Mouse (Mus musculus): Measurements from ENCODE around the gene C2cd2l. TPM values are rescaled to one million over a fixed set of nuclear protein-coding genes. Genes with fewer than 3 reads are reported as not detected.
A peak's percentile ranks its signal among the peaks of the same experiment; 100 is the strongest.

Gene C2cd2l
- polyA plus RNA-seq, 1 experiment from 2014 or later: 7.6 TPM

- peaks cover 21% of the 10 kb centered on the region for H3K36me3 ChIP-seq (ENCODE audit: control insufficient read depth, insufficient read depth, low read length)
- no peak overlapping the region for H3K4me3 ChIP-seq (ENCODE audit: low read length)
- WGBS: 9% methylated on average over 11 of the region's 11 CpGs
These were observed 31.2 kb downstream of the C2cd2l start for GRCm38 (mm10) chr9:44288959-44289291.

DNA sequence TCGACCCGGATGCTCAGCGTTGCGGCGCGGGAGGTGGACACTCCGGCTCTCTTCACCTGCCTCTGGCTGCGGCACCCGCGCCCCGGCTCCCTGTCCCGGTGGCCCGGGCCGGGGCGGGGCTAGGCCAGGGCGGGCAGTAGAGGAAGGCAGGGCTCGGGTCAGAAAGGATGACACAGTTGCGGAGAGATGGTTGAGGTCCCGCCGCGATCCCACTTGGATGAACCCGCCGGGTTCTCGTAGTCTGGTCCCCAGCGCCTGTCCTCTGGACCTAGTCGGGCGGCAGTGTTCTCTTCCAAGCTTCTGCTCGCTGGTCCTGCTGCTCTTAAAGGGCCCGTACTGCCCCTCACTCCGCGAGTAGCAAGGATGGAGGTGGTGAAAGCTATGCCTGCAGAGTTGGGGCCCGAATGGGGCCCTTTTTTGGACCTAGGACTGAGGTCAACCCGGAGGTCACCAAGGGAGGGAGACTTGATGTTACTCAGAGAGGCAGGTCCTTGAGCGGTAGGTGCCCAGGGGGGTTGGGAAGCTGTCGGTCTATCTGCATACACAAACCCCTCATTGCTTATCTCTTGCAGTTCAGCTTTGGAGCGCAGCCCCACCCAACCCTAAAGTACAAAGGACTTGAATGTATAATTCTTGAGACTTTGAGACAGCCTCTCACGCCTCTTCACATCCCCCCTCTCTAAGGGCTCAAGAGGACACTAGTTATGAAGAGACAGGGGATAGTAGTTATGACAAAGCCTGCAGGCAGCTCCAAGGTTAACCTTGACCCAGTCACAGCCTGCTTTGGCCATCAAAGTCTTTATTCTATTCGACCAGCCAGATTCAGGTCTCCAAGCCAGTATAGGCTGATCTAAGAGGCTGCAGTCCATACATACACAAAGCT is 31.8 kb downstream of the C2cd2l start, which contains the start of gene Abcg4:
Gene Abcg4 (minus strand): TSS at position 540 of the 883 bp plus-strand sequence.
- H3K36me3 ChIP-seq (ENCODE audit: control insufficient read depth, insufficient read depth, low read length): peaks cover 15% of the 10 kb centered on the region

More at GRCm38 (mm10) chr9:44288959-44289291, 31.2 kb downstream of the C2cd2l start:
- H3K9me3 ChIP-seq (ENCODE audit: control insufficient read depth, low read length): no peaks in the 10 kb centered on the region
- ATAC-seq (ENCODE audit: low FRiP score, low TSS enrichment): no peak
- no peak overlapping the region for H3K9ac ChIP-seq (ENCODE audit: low read depth, low read length)
- no peak overlapping the region for H3K27ac ChIP-seq (ENCODE audit: low read depth, low read length)
- peaks cover 10% of the 10 kb centered on the region for H3K4me1 ChIP-seq (ENCODE audit: control insufficient read depth, insufficient read depth, low read length)
- peak overlapping the region; percentile 96; the same call in 1 of the 2 replicates for H3K4me2 ChIP-seq (replicated peaks; ENCODE audit: low read depth, low read length)
- H3K27me3 ChIP-seq (ENCODE audit: control insufficient read depth, insufficient read depth, low read length): peaks cover 21% of the 10 kb centered on the region

GRCm38 (mm10) chr9:44287401-44288075 is 32.5 kb downstream of the C2cd2l start:
- peaks cover 21% of the 10 kb centered on the region for H3K27me3 ChIP-seq (ENCODE audit: control insufficient read depth, insufficient read depth, low read length)
- H3K4me2 ChIP-seq (replicated peaks; ENCODE audit: low read depth, low read length): peak overlapping the region; percentile 96
- peaks cover 7% of the 10 kb centered on the region; the same call in 1 of the 2 replicates for H3K36me3 ChIP-seq (ENCODE audit: control insufficient read depth, insufficient read depth, low read length)
- WGBS: 2% methylated on average over 38 of the region's 47 CpGs
- H3K27ac ChIP-seq (ENCODE audit: low read depth, low read length): no peak overlapping the region
- peak; percentile 57 for ATAC-seq (ENCODE audit: low FRiP score, low TSS enrichment)
- peak overlapping the region; percentile 64 for H3K4me3 ChIP-seq (ENCODE audit: low read length)
- H3K4me1 ChIP-seq (ENCODE audit: control insufficient read depth, insufficient read depth, low read length): peaks cover 10% of the 10 kb centered on the region
- peak overlapping the region; percentile 66 for H3K9ac ChIP-seq (ENCODE audit: low read depth, low read length)
- H3K9me3 ChIP-seq (ENCODE audit: control insufficient read depth, low read length): no peaks in the 10 kb centered on the region

More for the DNA sequence above, 31.8 kb downstream of the C2cd2l start, which contains the start of gene Abcg4:
- peak within 1 kb of the TSS; percentile 96 for H3K4me2 ChIP-seq (replicated peaks; ENCODE audit: low read depth, low read length)
- 1% methylated on average over 38 of the region's 38 CpGs for WGBS
- peak within 1 kb of the TSS; percentile 64 for H3K4me3 ChIP-seq (ENCODE audit: low read length)
- ATAC-seq (ENCODE audit: low FRiP score, low TSS enrichment): peak; percentile 67
- no peaks in the 10 kb centered on the region for H3K9me3 ChIP-seq (ENCODE audit: control insufficient read depth, low read length)
- H3K4me1 ChIP-seq (ENCODE audit: control insufficient read depth, insufficient read depth, low read length): peaks cover 10% of the 10 kb centered on the region
- peaks cover 21% of the 10 kb centered on the region for H3K27me3 ChIP-seq (ENCODE audit: control insufficient read depth, insufficient read depth, low read length)
- peak within 1 kb of the TSS; percentile 66 for H3K9ac ChIP-seq (ENCODE audit: low read depth, low read length)
- H3K27ac ChIP-seq (ENCODE audit: low read depth, low read length): no peak within 1 kb of the TSS

- 0 out of 2 replicates have a peak, but pooled peaks have one; percentile 10 for ATAC-seq (ENCODE audit: low FRiP score, low TSS enrichment)
These were observed 33.1 kb downstream of the C2cd2l start for GRCm38 (mm10) chr9:44287003-44287400.

DNA sequence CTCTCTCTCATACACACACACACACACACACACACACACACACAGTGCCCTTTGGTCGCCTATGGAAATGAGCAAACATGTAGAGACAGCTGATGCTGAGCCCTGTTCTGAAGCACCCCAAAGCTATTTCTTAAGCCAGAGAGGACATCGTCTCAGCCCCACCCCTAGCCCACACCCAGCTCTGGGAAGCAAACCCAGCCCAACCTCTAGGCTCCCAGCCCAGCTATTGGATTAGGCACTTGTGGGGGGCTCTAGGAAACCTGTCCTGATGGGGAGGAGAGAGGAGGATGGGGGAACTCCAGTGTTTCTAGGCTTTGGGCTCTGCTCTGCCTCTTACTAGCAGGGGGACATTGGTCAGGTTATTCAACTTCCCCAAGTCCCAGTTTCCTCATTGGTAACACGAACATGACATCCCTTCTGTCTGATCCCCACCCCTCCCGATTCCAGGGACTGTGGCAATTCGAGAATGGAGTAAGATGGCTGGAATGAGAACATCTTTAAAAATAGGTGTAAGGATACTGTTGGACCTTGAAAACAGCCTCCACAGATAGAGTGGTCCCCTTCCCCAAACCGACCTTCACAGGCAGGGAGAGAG is 33.7 kb downstream of the C2cd2l start:
- H3K27ac ChIP-seq (ENCODE audit: low read depth, low read length): no peak overlapping the region
- H3K36me3 ChIP-seq (ENCODE audit: control insufficient read depth, insufficient read depth, low read length): peaks cover 3% of the 10 kb centered on the region; the same call in 1 of the 2 replicates
- H3K4me3 ChIP-seq (ENCODE audit: low read length): peak overlapping the region; percentile 4; the same call in 1 of the 2 replicates
- ATAC-seq (ENCODE audit: low FRiP score, low TSS enrichment): no peak
- peaks cover 10% of the 10 kb centered on the region for H3K4me1 ChIP-seq (ENCODE audit: control insufficient read depth, insufficient read depth, low read length)
- 12% methylated on average over 6 of the region's 6 CpGs for WGBS
- no peak overlapping the region for H3K4me2 ChIP-seq (replicated peaks; ENCODE audit: low read depth, low read length)
- H3K9ac ChIP-seq (ENCODE audit: low read depth, low read length): no peak overlapping the region
- no peaks in the 10 kb centered on the region for H3K9me3 ChIP-seq (ENCODE audit: control insufficient read depth, low read length)
- H3K27me3 ChIP-seq (ENCODE audit: control insufficient read depth, insufficient read depth, low read length): peaks cover 21% of the 10 kb centered on the region

More at GRCm38 (mm10) chr9:44287003-44287400, 33.1 kb downstream of the C2cd2l start:
- Histone ChIP-seq H3K36me3 (ENCODE audit: control insufficient read depth, insufficient read depth, low read length) (peaks cover 3% of the 10 kb centered on the region; the same call in 1 of the 2 replicates), H3K4me3 (ENCODE audit: low read length) (peak overlapping the region; percentile 64), H3K4me2 (replicated peaks; ENCODE audit: low read depth, low read length) (peak overlapping the region; percentile 96), H3K27me3 (ENCODE audit: control insufficient read depth, insufficient read depth, low read length) (peaks cover 21% of the 10 kb centered on the region), H3K4me1 (ENCODE audit: control insufficient read depth, insufficient read depth, low read length) (peaks cover 10% of the 10 kb centered on the region), H3K27ac (ENCODE audit: low read depth, low read length) (no peak overlapping the region), H3K9me3 (ENCODE audit: control insufficient read depth, low read length) (no peaks in the 10 kb centered on the region), H3K9ac (ENCODE audit: low read depth, low read length) (peak overlapping the region; percentile 66)
- 5% methylated on average over 11 of the region's 11 CpGs for WGBS

DNA sequence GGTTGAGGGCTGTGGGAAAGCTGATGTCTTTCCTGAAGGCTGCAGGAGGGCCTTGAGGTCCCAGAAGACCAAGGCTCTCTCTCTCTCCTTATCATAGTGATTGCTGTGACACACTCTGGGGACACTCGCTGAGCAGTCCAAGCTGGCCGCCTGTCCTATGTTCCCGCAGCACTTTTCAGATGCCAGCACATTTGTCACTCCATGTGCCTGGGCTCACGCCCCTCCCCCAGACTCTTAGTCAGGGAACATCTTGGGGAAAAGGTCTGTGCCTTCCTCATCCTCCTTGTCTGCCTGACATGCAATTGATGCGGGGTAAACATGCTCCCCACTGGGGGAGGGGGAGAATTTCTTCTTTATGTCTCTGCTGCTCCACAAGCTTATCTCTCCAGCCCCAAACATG is 36.9 kb downstream of the C2cd2l start:
- peaks cover under 1% of the 10 kb centered on the region for H3K4me1 ChIP-seq (ENCODE audit: control insufficient read depth, insufficient read depth, low read length)
- H3K27me3 ChIP-seq (ENCODE audit: control insufficient read depth, insufficient read depth, low read length): peaks cover 17% of the 10 kb centered on the region
- H3K36me3 ChIP-seq (ENCODE audit: control insufficient read depth, insufficient read depth, low read length): no peaks in the 10 kb centered on the region
- H3K9me3 ChIP-seq (ENCODE audit: control insufficient read depth, low read length): no peaks in the 10 kb centered on the region
- H3K4me3 ChIP-seq (ENCODE audit: low read length): no peak overlapping the region
- no peak overlapping the region for H3K9ac ChIP-seq (ENCODE audit: low read depth, low read length)
- no peak for ATAC-seq (ENCODE audit: low FRiP score, low TSS enrichment)
- no peak overlapping the region for H3K4me2 ChIP-seq (replicated peaks; ENCODE audit: low read depth, low read length)
- H3K27ac ChIP-seq (ENCODE audit: low read depth, low read length): no peak overlapping the region
- 56% methylated on average over 5 of the region's 5 CpGs for WGBS

DNA sequence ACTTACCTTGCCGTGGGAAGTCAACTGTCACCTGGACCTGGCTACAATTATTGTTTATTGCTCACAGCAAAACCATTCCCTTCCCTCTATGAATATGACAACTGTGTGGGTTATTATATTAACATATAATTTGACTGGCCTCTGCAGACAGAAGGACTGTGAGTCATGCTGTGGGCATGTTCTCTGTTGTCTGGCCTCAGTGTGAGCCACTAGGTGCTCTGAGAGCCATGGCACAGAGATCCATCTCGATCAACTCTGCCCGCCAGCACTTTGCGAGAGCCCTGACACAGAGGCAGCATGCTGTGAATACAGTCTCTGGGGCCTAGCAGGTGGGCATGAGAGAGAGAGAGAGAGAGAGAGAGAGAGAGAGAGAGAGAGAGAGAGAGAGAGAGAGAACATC is 50.1 kb downstream of the C2cd2l start:
- no peak overlapping the region for H3K4me3 ChIP-seq (ENCODE audit: low read length)
- H3K27me3 ChIP-seq (ENCODE audit: control insufficient read depth, insufficient read depth, low read length): no peaks in the 10 kb centered on the region
- peaks cover 6% of the 10 kb centered on the region; the same call in 1 of the 2 replicates for H3K4me1 ChIP-seq (ENCODE audit: control insufficient read depth, insufficient read depth, low read length)
- H3K9ac ChIP-seq (ENCODE audit: low read depth, low read length): no peak overlapping the region
- H3K4me2 ChIP-seq (replicated peaks; ENCODE audit: low read depth, low read length): no peak overlapping the region
- WGBS: 92% methylated on average over 4 of the region's 4 CpGs
- H3K27ac ChIP-seq (ENCODE audit: low read depth, low read length): no peak overlapping the region
- H3K36me3 ChIP-seq (ENCODE audit: control insufficient read depth, insufficient read depth, low read length): no peaks in the 10 kb centered on the region
- H3K9me3 ChIP-seq (ENCODE audit: control insufficient read depth, low read length): peaks cover 3% of the 10 kb centered on the region; the same call in 1 of the 2 replicates
- ATAC-seq (ENCODE audit: low FRiP score, low TSS enrichment): no peak

- Histone ChIP-seq H3K4me3 (ENCODE audit: low read length) (no peak overlapping the region), H3K9me3 (ENCODE audit: control insufficient read depth, low read length) (peaks cover 3% of the 10 kb centered on the region; the same call in 1 of the 2 replicates), H3K36me3 (ENCODE audit: control insufficient read depth, insufficient read depth, low read length) (no peaks in the 10 kb centered on the region), H3K9ac (ENCODE audit: low read depth, low read length) (no peak overlapping the region), H3K27ac (ENCODE audit: low read depth, low read length) (no peak overlapping the region), H3K4me2 (replicated peaks; ENCODE audit: low read depth, low read length) (no peak overlapping the region), H3K27me3 (ENCODE audit: control insufficient read depth, insufficient read depth, low read length) (no peaks in the 10 kb centered on the region), H3K4me1 (ENCODE audit: control insufficient read depth, insufficient read depth, low read length) (peaks cover 6% of the 10 kb centered on the region; the same call in 1 of the 2 replicates)
- ATAC-seq (ENCODE audit: low FRiP score, low TSS enrichment): no peak
- WGBS: 91% methylated on average over 3 of the region's 3 CpGs
These were observed 51.0 kb downstream of the C2cd2l start for GRCm38 (mm10) chr9:44269077-44269476.
